ENCODE assay signal across 8 mouse cellular contexts in genomic region chr12:99561333-99561766, GRCm38 (mm10). TPM values are rescaled to one million over a fixed set of nuclear protein-coding genes. Genes with fewer than 3 reads are reported as not detected.
DNase-seq lines count a peak whose midpoint lies in the region; ATAC-seq lines count a peak whose summit lies in the region.

No protein-coding gene starts in this region.

- DNase-seq in lung, postnatal 25 days (ENCODE audit: low spot score): no peak
- peak; percentile 47 for DNase-seq in embryo, embryonic 9.5 days (ENCODE audit: extremely low spot score)
- DNase-seq in urinary bladder, postnatal 36 days (ENCODE audit: low spot score in 2 of 2): no peak
- DNase-seq in urinary bladder, postnatal 4 days (ENCODE audit: low spot score in 2 of 2): no peak
- no peak for DNase-seq in left cerebral cortex, postnatal 25 days (ENCODE audit: low spot score in 2 of 2)

- H3K4me3 ChIP-seq in lung, embryonic 15.5 days: peak overlapping the region; percentile 96
- H3K4me3 ChIP-seq in hindbrain, embryonic 15.5 days: peak overlapping the region; percentile 91
- peak overlapping the region; percentile 84 for H3K4me3 ChIP-seq in midbrain, embryonic 12.5 days

- 13% methylated on average over 3 of the region's 3 CpGs for WGBS in lung, embryonic 15.5 days
- 23% methylated on average over 3 of the region's 3 CpGs for WGBS in hindbrain, embryonic 15.5 days
- 17% methylated on average over 3 of the region's 3 CpGs for WGBS in midbrain, embryonic 12.5 days

- no peaks in the 10 kb centered on the region for H3K9me3 ChIP-seq in lung, embryonic 15.5 days
- H3K9me3 ChIP-seq in hindbrain, embryonic 15.5 days: no peaks in the 10 kb centered on the region
- no peaks in the 10 kb centered on the region for H3K9me3 ChIP-seq in midbrain, embryonic 12.5 days

- peak overlapping the region; percentile 91 for H3K4me2 ChIP-seq in lung, embryonic 15.5 days
- peak overlapping the region; percentile 65 for H3K4me2 ChIP-seq in hindbrain, embryonic 15.5 days
- peak overlapping the region; percentile 66 for H3K4me2 ChIP-seq in midbrain, embryonic 12.5 days (replicated peaks)

- H3K36me3 ChIP-seq in lung, embryonic 15.5 days: no peaks in the 10 kb centered on the region
- no peaks in the 10 kb centered on the region for H3K36me3 ChIP-seq in hindbrain, embryonic 15.5 days
- H3K36me3 ChIP-seq in midbrain, embryonic 12.5 days: no peaks in the 10 kb centered on the region

- ATAC-seq in lung, embryonic 15.5 days (ENCODE audit: borderline replicate concordance, extremely low read depth, low FRiP score, low TSS enrichment): peak; percentile 19; the same call in 1 of the 2 replicates
- ATAC-seq in hindbrain, embryonic 15.5 days (ENCODE audit: low FRiP score, low read depth): no peak
- no peak for ATAC-seq in midbrain, embryonic 12.5 days (ENCODE audit: low FRiP score, low read depth)

- peaks cover 39% of the 10 kb centered on the region for H3K4me1 ChIP-seq in lung, embryonic 15.5 days
- H3K4me1 ChIP-seq in hindbrain, embryonic 15.5 days (replicated peaks): peaks cover 30% of the 10 kb centered on the region
- peaks cover 18% of the 10 kb centered on the region for H3K4me1 ChIP-seq in midbrain, embryonic 12.5 days

- intact Hi-C loops in left cerebral cortex, postnatal 25 days (cut with DNase I): loop anchor here (5.0 kb wide), 2 partner anchors 66 to 276 kb away; no protein-coding TSS in a partner anchor

- 0 out of 2 replicates have a peak, but pooled peaks cover 3% of the 10 kb centered on the region for H3K27me3 ChIP-seq in lung, embryonic 15.5 days
- H3K27me3 ChIP-seq in hindbrain, embryonic 15.5 days: no peaks in the 10 kb centered on the region
- H3K27me3 ChIP-seq in midbrain, embryonic 12.5 days: 0 out of 2 replicates have a peak, but pooled peaks cover 2% of the 10 kb centered on the region

- no peak overlapping the region for H3K9ac ChIP-seq in lung, embryonic 15.5 days
- H3K9ac ChIP-seq in hindbrain, embryonic 15.5 days: peak overlapping the region; percentile 68; the same call in 1 of the 2 replicates
- peak overlapping the region; percentile 86; the same call in 1 of the 2 replicates for H3K9ac ChIP-seq in midbrain, embryonic 12.5 days (replicated peaks)

- H3K27ac ChIP-seq in lung, embryonic 15.5 days: peak overlapping the region; percentile 94; the same call in 1 of the 2 replicates
- peak overlapping the region; percentile 79; the same call in 1 of the 2 replicates for H3K27ac ChIP-seq in hindbrain, embryonic 15.5 days (replicated peaks)
- H3K27ac ChIP-seq in midbrain, embryonic 12.5 days (replicated peaks): no peak overlapping the region

RNA-seq across cellular contexts. Expression of gene Foxn3, which starts 2.0 kb away (rescaled TPM):
- 60.9 and 63.5 TPM in 2 replicates for polyA plus RNA-seq in lung, embryonic 15.5 days (2015; fragmentation: Nextera tagmentation; extraction: Ambion mirVana)
- polyA plus RNA-seq in hindbrain, embryonic 15.5 days (2015; fragmentation: Nextera tagmentation; extraction: Ambion mirVana): 78.1 and 78.4 TPM in 2 replicates
- 86.8 and 90.0 TPM in 2 replicates for polyA plus RNA-seq in midbrain, embryonic 12.5 days (2016; fragmentation: Nextera tagmentation; extraction: Ambion mirVana)
- 10 to 100 TPM; 49.3 to 52.8 TPM for total RNA-seq in left cerebral cortex, postnatal 25 days (2021)
